Mouse (Mus musculus) testis, adult 2 months (tissue): ENCODE data around the gene Txndc9. TPM values are rescaled to one million over a fixed set of nuclear protein-coding genes. Genes with fewer than 3 reads are reported as not detected.

ENCODE experiments used
- H3K27ac ChIP-seq: fragments of 200-500 bp; 2 replicates; pipeline ENCODE4 v1.5.1; 2012; ENCODE audit warnings: low read depth, low read length; ENCODE audit not compliant: control insufficient read depth, insufficient read depth
- H3K27me3 ChIP-seq: fragments of 200-500 bp; 2 replicates; pipeline ENCODE4 v1.6.1; 2012; ENCODE audit warnings: mild to moderate bottlenecking, low read length, moderate library complexity; ENCODE audit not compliant: control insufficient read depth, insufficient read depth
- H3K36me3 ChIP-seq: fragments of 200-500 bp; 2 replicates; pipeline ENCODE4 v1.6.1; 2012; ENCODE audit warnings: mild to moderate bottlenecking, low read length; ENCODE audit not compliant: control insufficient read depth, insufficient read depth
- H3K4me1 ChIP-seq: fragments of 200-500 bp; 2 replicates; pipeline ENCODE4 v1.6.1; 2012; ENCODE audit warnings: low read length; ENCODE audit not compliant: control insufficient read depth, insufficient read depth
- H3K4me3 ChIP-seq: fragments of 200-500 bp; 2 replicates; pipeline ENCODE4 v1.5.1; 2012; ENCODE audit warnings: low read depth, mild to moderate bottlenecking, low read length, moderate library complexity, mixed read lengths; ENCODE audit not compliant: control insufficient read depth
- CTCF ChIP-seq: fragments of 200-500 bp; IDR thresholded peaks from 2 replicates; pipeline ENCODE4 v1.5.1; 2012; ENCODE audit warnings: low read depth, mild to moderate bottlenecking, inconsistent platforms, low read length, moderate library complexity; ENCODE audit not compliant: control insufficient read depth, insufficient read depth, insufficient replicate concordance
- POLR2A ChIP-seq: fragments of 200-500 bp; IDR thresholded peaks from 2 replicates; pipeline ENCODE4 v1.6.1; 2012; ENCODE audit warnings: low read depth, mild to moderate bottlenecking, inconsistent platforms, low read length, moderate library complexity; ENCODE audit not compliant: control insufficient read depth
- polyA plus RNA-seq: library from polyadenylated mRNA; depleted of rRNA; stranded (reverse); fragments of >200 nt; gene quantifications from 2 replicates; pipeline ENCODE4 v1.2.3, GENCODE M21; 2012

Txndc9 gene
- polyA plus RNA-seq, 1 experiment: 27.6 TPM

DNA sequence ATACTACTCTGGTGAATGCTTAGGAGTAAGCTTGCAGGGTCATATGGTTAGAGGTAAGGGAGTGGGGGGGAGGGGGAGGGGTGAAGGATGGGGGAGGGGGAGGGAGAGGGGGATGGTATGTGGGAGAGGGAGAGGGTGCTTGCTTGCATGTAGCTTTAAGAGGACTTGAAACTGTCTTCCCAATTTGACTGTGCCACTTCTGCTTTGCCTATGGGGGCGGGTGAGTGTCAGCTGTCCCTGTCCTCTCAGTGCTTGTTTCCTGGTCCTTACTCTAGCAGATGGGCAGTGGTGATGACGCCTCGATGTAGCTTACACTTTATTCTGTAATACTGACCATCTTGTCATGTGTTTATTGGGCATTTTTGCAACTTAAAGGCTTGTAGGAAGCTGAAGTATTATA, 14.4 kb upstream of the Txndc9 start:
- TF ChIP-seq POLR2A (no peak), CTCF (no peak)
- no peak overlapping the region for H3K4me3 ChIP-seq

DNA sequence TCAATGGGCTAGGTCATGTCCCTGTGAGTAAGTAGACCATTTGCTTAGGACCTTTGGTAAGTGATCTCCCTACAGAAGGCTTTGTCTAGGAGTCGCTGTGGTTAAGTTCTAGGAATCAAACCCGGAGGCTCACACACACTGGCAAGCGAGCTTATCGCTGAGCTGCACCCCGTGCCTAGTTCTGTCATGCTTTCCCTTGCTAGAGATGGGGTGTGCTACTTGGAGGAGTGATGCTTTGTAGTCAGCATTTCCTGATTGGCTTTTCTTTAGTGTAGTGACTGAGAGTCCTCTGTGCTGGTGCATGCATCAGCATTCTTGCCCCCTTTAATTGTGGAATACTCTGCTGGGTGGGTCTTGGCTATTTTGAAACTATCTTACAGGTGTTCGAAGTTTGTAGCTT, 14.0 kb upstream of the Txndc9 start:
- TF ChIP-seq CTCF: no peak
- no peak for TF ChIP-seq POLR2A
- Histone ChIP-seq H3K27ac (no peak overlapping the region), H3K27me3 (no peaks in the 10 kb centered on the region), H3K4me1 (peaks cover 2% of the 10 kb centered on the region; the same call in 1 of the 2 replicates), H3K4me3 (no peak overlapping the region), H3K36me3 (no peaks in the 10 kb centered on the region)

More for the DNA sequence above, 14.4 kb upstream of the Txndc9 start:
- Histone ChIP-seq H3K36me3 (no peaks in the 10 kb centered on the region), H3K4me1 (peaks cover 2% of the 10 kb centered on the region; the same call in 1 of the 2 replicates), H3K27me3 (no peaks in the 10 kb centered on the region), H3K27ac (no peak overlapping the region)

DNA sequence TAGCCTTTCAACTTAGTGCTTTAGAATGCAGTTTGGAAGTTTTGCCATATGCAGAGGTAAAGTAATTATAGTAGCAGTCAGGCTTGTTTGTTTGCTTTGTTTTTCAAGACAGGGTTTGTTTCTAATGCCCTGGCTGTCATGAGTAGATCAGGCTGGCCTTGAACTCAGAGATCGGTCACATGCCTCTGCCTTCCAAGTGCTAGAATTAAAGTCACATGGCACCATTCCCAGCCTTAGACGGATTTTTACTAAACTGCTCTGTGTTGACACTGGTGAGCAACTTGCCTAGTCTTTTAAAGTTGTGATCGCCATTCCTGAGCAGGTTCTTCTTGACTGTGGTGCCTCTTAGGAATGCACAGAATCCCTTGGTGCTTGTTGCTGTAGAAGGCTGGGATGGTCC, 9.0 kb upstream of the Txndc9 start:
- Histone ChIP-seq H3K4me3 (no peak overlapping the region), H3K27me3 (no peaks in the 10 kb centered on the region), H3K4me1 (peaks cover 5% of the 10 kb centered on the region; the same call in 1 of the 2 replicates), H3K36me3 (no peaks in the 10 kb centered on the region), H3K27ac (no peak overlapping the region)
- TF ChIP-seq CTCF (no peak), POLR2A (no peak)

DNA sequence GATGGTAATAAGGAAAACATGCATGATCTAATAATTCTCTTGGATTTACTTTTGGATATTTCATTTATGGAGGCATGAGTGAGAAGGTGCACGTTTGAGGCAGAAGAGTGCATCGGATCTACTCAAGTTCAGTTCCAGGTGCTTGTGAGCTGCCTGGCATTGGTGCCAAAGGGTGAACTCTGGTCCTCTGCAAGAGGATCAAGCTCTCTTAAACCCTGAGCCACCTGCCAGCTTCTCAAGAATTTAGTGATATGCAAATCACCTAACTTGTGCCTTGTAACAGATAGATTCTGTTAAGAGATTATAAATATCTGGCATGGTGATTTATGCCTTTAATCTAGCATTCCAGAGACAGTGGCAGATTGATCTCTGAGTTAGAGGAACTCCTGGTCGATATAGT, 5.4 kb upstream of the Txndc9 start:
- Histone ChIP-seq H3K27ac (no peak overlapping the region), H3K27me3 (no peaks in the 10 kb centered on the region), H3K36me3 (no peaks in the 10 kb centered on the region), H3K4me3 (no peak overlapping the region), H3K4me1 (0 out of 2 replicates have a peak, but pooled peaks cover 3% of the 10 kb centered on the region)
- TF ChIP-seq POLR2A (no peak), CTCF (no peak)

DNA sequence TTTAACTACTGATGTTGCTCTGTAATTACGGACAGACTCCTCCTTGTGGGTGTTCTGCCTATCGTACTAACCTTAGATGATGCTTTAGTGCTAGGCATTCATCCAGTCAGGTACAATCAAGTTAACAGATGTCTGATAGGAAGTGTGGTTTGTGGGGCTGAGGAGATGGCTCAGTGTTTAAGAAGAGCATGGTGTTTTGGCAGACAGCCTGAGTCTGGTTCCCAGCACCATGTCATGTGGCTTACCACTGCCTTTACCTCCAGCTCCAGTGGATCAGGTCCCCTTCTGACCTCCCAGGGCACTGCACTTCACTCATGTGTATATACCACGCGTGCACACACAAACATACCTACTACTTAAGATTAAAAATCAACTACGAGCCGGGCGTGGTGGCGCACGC, 4.3 kb upstream of the Txndc9 start:
- peak overlapping the region; percentile 10; the same call in 1 of the 2 replicates for H3K4me3 ChIP-seq
- H3K27ac ChIP-seq: no peak overlapping the region
- TF ChIP-seq CTCF (no peak), POLR2A (no peak)
- no peaks in the 10 kb centered on the region for H3K27me3 ChIP-seq
- H3K4me1 ChIP-seq: 0 out of 2 replicates have a peak, but pooled peaks cover 3% of the 10 kb centered on the region
- no peaks in the 10 kb centered on the region for H3K36me3 ChIP-seq

DNA sequence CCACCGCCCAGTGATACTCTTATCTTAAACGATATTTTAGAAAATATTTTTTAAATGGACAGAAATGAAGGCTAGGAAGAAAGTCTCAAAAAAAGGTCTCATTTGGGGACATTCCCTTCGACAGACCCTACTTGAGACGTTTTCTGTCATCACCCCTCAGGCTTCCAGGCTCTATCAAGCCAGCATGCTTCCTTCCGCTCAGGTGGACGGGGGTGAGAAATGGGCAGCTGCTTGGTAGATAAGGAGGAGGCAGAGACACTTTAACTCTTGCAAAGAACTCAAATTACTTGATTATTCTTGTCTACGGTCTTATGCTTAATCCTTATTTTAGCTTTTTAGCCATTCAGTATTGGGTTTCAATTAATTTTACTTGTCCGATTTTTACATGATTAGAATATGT, 3.2 kb upstream of the Txndc9 start:
- Histone ChIP-seq H3K36me3 (no peaks in the 10 kb centered on the region), H3K4me3 (peak overlapping the region; percentile 59), H3K27me3 (no peaks in the 10 kb centered on the region), H3K4me1 (peaks cover 7% of the 10 kb centered on the region; the same call in 1 of the 2 replicates), H3K27ac (no peak overlapping the region)
- TF ChIP-seq CTCF (no peak), POLR2A (no peak)

DNA sequence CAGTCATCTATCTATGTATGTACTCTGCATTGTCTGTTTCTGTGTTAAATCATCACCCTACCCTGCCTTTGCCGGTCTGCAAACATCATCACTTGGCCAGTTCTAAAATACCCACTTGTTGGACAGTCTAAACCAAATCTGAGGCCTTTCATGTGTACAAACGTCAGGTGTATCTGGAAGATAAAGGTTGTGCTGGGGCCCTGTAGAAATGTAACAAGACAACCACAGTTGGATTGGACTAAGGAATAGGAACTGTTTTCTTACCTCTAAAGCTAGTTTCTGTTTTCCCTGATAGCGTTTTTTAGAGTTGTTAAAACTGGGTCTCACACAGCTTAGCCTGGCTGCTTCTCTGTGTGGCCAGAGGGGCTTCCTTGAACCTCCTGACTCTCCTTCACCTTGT, 1.9 kb upstream of the Txndc9 start:
- Histone ChIP-seq H3K27ac (no peak overlapping the region), H3K4me1 (peaks cover 7% of the 10 kb centered on the region; the same call in 1 of the 2 replicates), H3K4me3 (peak overlapping the region; percentile 46), H3K36me3 (peaks cover 3% of the 10 kb centered on the region), H3K27me3 (no peaks in the 10 kb centered on the region)
- no peak for TF ChIP-seq POLR2A
